Mouse (Mus musculus): ENCODE results near the gene Cnot6l.

Cnot6l gene

GRCm38 (mm10) chr5:96164021-96164411 lies at the start of gene Cnot6l:
Gene Cnot6l, minus strand, starts transcription at chr5:96164171.
- no peak for DNase-seq (ENCODE audit: low spot score)

- peak; percentile 78 for DNase-seq (ENCODE audit: low spot score)
Observed at GRCm38 (mm10) chr5:96209916-96210583, 46.1 kb upstream of the Cnot6l start.

GRCm38 (mm10) chr5:96209459-96209858 lies 45.5 kb upstream of the Cnot6l start, which contains the start of gene Mrpl1:
Gene Mrpl1, plus strand, starts transcription at chr5:96209493.
- no peak for DNase-seq (ENCODE audit: low spot score)

- DNase-seq (ENCODE audit: low spot score), result no peak
Observed at GRCm38 (mm10) chr5:96208543-96208942, 44.6 kb upstream of the Cnot6l start.

- DNase-seq (ENCODE audit: low spot score), result no peak
Observed at GRCm38 (mm10) chr5:96207531-96207930, 43.6 kb upstream of the Cnot6l start.

GRCm38 (mm10) chr5:96206897-96207296 lies 42.9 kb upstream of the Cnot6l start:
- DNase-seq (ENCODE audit: low spot score), result no peak

- no peak for DNase-seq (ENCODE audit: low spot score)
Observed at GRCm38 (mm10) chr5:96201462-96202154, 37.6 kb upstream of the Cnot6l start.

GRCm38 (mm10) chr5:96200269-96200668 lies 36.3 kb upstream of the Cnot6l start:
- no peak for DNase-seq (ENCODE audit: low spot score)

GRCm38 (mm10) chr5:96198271-96198670 lies 34.3 kb upstream of the Cnot6l start:
- DNase-seq (ENCODE audit: low spot score), result no peak

GRCm38 (mm10) chr5:96196547-96197052 lies 32.6 kb upstream of the Cnot6l start:
- no peak for DNase-seq (ENCODE audit: low spot score)

GRCm38 (mm10) chr5:96191251-96191650 lies 27.3 kb upstream of the Cnot6l start:
- no peak for DNase-seq (ENCODE audit: low spot score)

GRCm38 (mm10) chr5:96189761-96190160 lies 25.8 kb upstream of the Cnot6l start:
- DNase-seq (ENCODE audit: low spot score), result no peak

GRCm38 (mm10) chr5:96183987-96184386 lies 20.0 kb upstream of the Cnot6l start:
- no peak for DNase-seq (ENCODE audit: low spot score)

- DNase-seq (ENCODE audit: low spot score), result no peak
Observed at GRCm38 (mm10) chr5:96183211-96183610, 19.2 kb upstream of the Cnot6l start.

GRCm38 (mm10) chr5:96176879-96177358 lies 12.9 kb upstream of the Cnot6l start:
- no peak for DNase-seq (ENCODE audit: low spot score)

GRCm38 (mm10) chr5:96176121-96176520 lies 12.2 kb upstream of the Cnot6l start:
- DNase-seq (ENCODE audit: low spot score), result no peak

- DNase-seq (ENCODE audit: low spot score), result no peak
Observed at GRCm38 (mm10) chr5:96171765-96172164, 7.8 kb upstream of the Cnot6l start.

GRCm38 (mm10) chr5:96170443-96170842 lies 6.5 kb upstream of the Cnot6l start:
- no peak for DNase-seq (ENCODE audit: low spot score)

GRCm38 (mm10) chr5:96166761-96167160 lies 2.8 kb upstream of the Cnot6l start:
- no peak for DNase-seq (ENCODE audit: low spot score)

- DNase-seq (ENCODE audit: low spot score), result no peak
Observed at GRCm38 (mm10) chr5:96163396-96164020, 463 bp downstream of the Cnot6l start.

- DNase-seq (ENCODE audit: low spot score), result peak; percentile 38
Observed at GRCm38 (mm10) chr5:96162399-96163331, 1.3 kb downstream of the Cnot6l start.
